Mouse (Mus musculus) kidney, embryonic 16.5 days (tissue): ENCODE measurements around the gene Pias1. TPM values are rescaled to one million over a fixed set of nuclear protein-coding genes. Genes with fewer than 3 reads are reported as not detected.
A peak's percentile ranks its signal among the peaks of the same experiment; 100 is the strongest.

ENCODE experiments used
- ATAC-seq: fragments of 200-750 bp; cut with Nextera tagmentation; 2 replicates; pipeline ENCODE4 v1.8.0; 2017; ENCODE audit warnings: moderate TSS enrichment; ENCODE audit not compliant: low FRiP score, low TSS enrichment
- H3K27ac ChIP-seq: fragments of 300-500 bp; sonication (generic); 2 replicates; pipeline ENCODE4 v1.5.1; 2014; ENCODE audit warnings: low read length
- H3K27me3 ChIP-seq: fragments of 300-500 bp; sonication (generic); 2 replicates; pipeline ENCODE4 v1.6.1; 2014; ENCODE audit warnings: low read length, control low read depth, mixed read lengths; ENCODE audit not compliant: insufficient read depth
- H3K36me3 ChIP-seq: fragments of 300-500 bp; sonication (generic); 2 replicates; pipeline ENCODE4 v1.6.1; 2014; ENCODE audit warnings: low read length, control low read depth, mixed read lengths; ENCODE audit not compliant: insufficient read depth
- H3K4me1 ChIP-seq: fragments of 300-500 bp; sonication (generic); 2 replicates; pipeline ENCODE4 v1.6.1; 2014; ENCODE audit warnings: low read length, control low read depth, mixed read lengths; ENCODE audit not compliant: insufficient read depth
- H3K4me2 ChIP-seq: fragments of 300-500 bp; sonication (generic); replicated peaks from 2 replicates; pipeline ENCODE4 v1.6.1; 2014; ENCODE audit warnings: low read depth, low read length
- H3K4me3 ChIP-seq: fragments of 300-500 bp; sonication (generic); 2 replicates; pipeline ENCODE4 v1.5.1; 2014; ENCODE audit warnings: mild to moderate bottlenecking, low read length
- H3K9ac ChIP-seq: fragments of 300-500 bp; sonication (generic); replicated peaks from 2 replicates; pipeline ENCODE4 v1.6.1; 2014; ENCODE audit warnings: low read length
- H3K9me3 ChIP-seq: fragments of 300-500 bp; sonication (generic); 2 replicates; pipeline ENCODE4 v1.6.1; 2016; ENCODE audit warnings: low read length, control low read depth
- WGBS: fragments of 180-500 bp; shearing (Covaris S2); extraction: QIAGEN DNeasy Blood & Tissue Kit; methylation state at CpG from one replicate; pipeline ENCODE4 v1.1.7; 2014; 5-methylcytosine and 5-hydroxymethylcytosine counted together
- polyA plus RNA-seq: library from polyadenylated mRNA; unstranded; fragments of >200 nt; fragmentation: Nextera tagmentation; extraction: Ambion mirVana; gene quantifications from 2 replicates; pipeline ENCODE4 v1.2.1, GENCODE M21; 2015

Pias1 gene
- polyA plus RNA-seq, 1 experiment from 2014 or later = 58.2 TPM

DNA sequence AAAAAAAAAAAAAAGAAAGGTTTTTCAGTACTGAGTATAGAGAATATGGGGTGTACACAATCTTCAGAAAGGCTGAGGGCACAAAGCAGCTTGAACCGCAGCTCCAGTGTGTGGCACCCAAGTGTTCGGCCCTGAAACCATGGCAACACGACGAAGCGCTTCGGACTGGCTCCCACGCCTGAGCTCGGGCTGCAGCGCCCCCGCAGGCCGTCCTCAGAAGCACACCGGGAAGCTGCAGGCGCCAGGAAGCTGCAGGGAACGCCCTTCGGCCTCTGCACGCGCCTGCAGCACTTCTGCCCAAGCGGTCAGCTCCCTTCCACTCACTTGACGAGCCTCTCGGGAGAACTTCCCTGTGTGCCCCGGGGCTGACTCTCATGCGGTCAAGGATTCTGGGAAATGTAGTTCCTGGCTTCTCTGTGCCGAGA, 159.1 kb downstream of the Pias1 start:
- H3K4me2 ChIP-seq = peak overlapping the region; percentile 58
- no peak overlapping the region for H3K9ac ChIP-seq
- peak; percentile 98 for ATAC-seq
- H3K9me3 ChIP-seq = no peaks in the 10 kb centered on the region
- H3K4me1 ChIP-seq = peaks cover 13% of the 10 kb centered on the region
- no peaks in the 10 kb centered on the region for H3K36me3 ChIP-seq
- peak overlapping the region; percentile 32 for H3K4me3 ChIP-seq
- H3K27ac ChIP-seq = peak overlapping the region; percentile 51; the same call in 1 of the 2 replicates
- under 1% methylated on average over 23 of the region's 23 CpGs for WGBS
- H3K27me3 ChIP-seq = no peaks in the 10 kb centered on the region

Other genes with a start within 250 kb of the Pias1 start
- gene Fem1b, start 176.0 kb downstream of the Pias1 start, polyA plus RNA-seq = 23.1 and 23.5 TPM in 2 replicates
- gene Cln6, start 149.1 kb downstream of the Pias1 start, polyA plus RNA-seq = 26.4 and 31.3 TPM in 2 replicates
- gene Calml4, start 129.8 kb downstream of the Pias1 start, polyA plus RNA-seq = 140 and 154 TPM in 2 replicates
- not detected in 2 replicates for gene Skor1, start 161.0 kb upstream of the Pias1 start, polyA plus RNA-seq